Mouse (Mus musculus): ENCODE data around the gene Olfr1393.
A peak's percentile ranks its signal among the peaks of the same experiment; 100 is the strongest.
"Not testable (repeated sequence)": the region's sequence is repeated elsewhere in the genome, so short reads cannot be mapped to it uniquely, and the experiment has no call there.

Olfr1393 gene

GRCm38 (mm10) chr11:49250422-49251379 is 27.4 kb upstream of the Olfr1393 start:
- DNase-seq (ENCODE audit: low spot score in 2 of 2): peak; percentile 87 to 92

- no peak for DNase-seq (ENCODE audit: low spot score in 2 of 2)
These were observed 26.7 kb upstream of the Olfr1393 start for GRCm38 (mm10) chr11:49251380-49251761.

GRCm38 (mm10) chr11:49252048-49252447 is 26.1 kb upstream of the Olfr1393 start:
- no peak for DNase-seq (ENCODE audit: low spot score in 2 of 2)

GRCm38 (mm10) chr11:49253035-49253434 is 25.1 kb upstream of the Olfr1393 start:
- no peak for DNase-seq (ENCODE audit: low spot score in 2 of 2)

GRCm38 (mm10) chr11:49259296-49259695 is 18.8 kb upstream of the Olfr1393 start:
- DNase-seq (ENCODE audit: low spot score in 2 of 2): no peak

- DNase-seq (ENCODE audit: low spot score in 2 of 2): no peak
These were observed 18.3 kb upstream of the Olfr1393 start for GRCm38 (mm10) chr11:49259829-49260228.

GRCm38 (mm10) chr11:49260598-49261312 is 17.3 kb upstream of the Olfr1393 start:
- DNase-seq (ENCODE audit: low spot score in 2 of 2): no peak

- no peak for DNase-seq (ENCODE audit: low spot score in 2 of 2)
These were observed 16.7 kb upstream of the Olfr1393 start for GRCm38 (mm10) chr11:49261313-49261855.

GRCm38 (mm10) chr11:49262286-49262685 is 15.8 kb upstream of the Olfr1393 start:
- no peak for DNase-seq (ENCODE audit: low spot score in 2 of 2)

GRCm38 (mm10) chr11:49263149-49263548 is 15.0 kb upstream of the Olfr1393 start:
- no peak for DNase-seq (ENCODE audit: low spot score in 2 of 2)

- DNase-seq (ENCODE audit: low spot score in 2 of 2): no peak
These were observed 14.0 kb upstream of the Olfr1393 start for GRCm38 (mm10) chr11:49264081-49264480.

- DNase-seq (ENCODE audit: low spot score in 2 of 2): no peak
These were observed 13.5 kb upstream of the Olfr1393 start for GRCm38 (mm10) chr11:49264622-49265021.

- DNase-seq (ENCODE audit: low spot score in 2 of 2): no peak
These were observed 13.0 kb upstream of the Olfr1393 start for GRCm38 (mm10) chr11:49265101-49265500.

- DNase-seq (ENCODE audit: low spot score in 2 of 2): no peak
These were observed 11.4 kb upstream of the Olfr1393 start for GRCm38 (mm10) chr11:49266671-49267070.

GRCm38 (mm10) chr11:49267316-49267715 is 10.8 kb upstream of the Olfr1393 start:
- no peak for DNase-seq (ENCODE audit: low spot score in 2 of 2)

- no peak for DNase-seq (ENCODE audit: low spot score in 2 of 2)
These were observed 10.0 kb upstream of the Olfr1393 start for GRCm38 (mm10) chr11:49267970-49268579.

- DNase-seq (ENCODE audit: low spot score in 2 of 2): no peak
These were observed 8.3 kb upstream of the Olfr1393 start for GRCm38 (mm10) chr11:49269761-49270160.

- DNase-seq (ENCODE audit: low spot score in 2 of 2): no peak
These were observed 7.7 kb upstream of the Olfr1393 start for GRCm38 (mm10) chr11:49270368-49270767.

GRCm38 (mm10) chr11:49271334-49271733 is 6.8 kb upstream of the Olfr1393 start:
- no peak for DNase-seq (ENCODE audit: low spot score in 2 of 2)

GRCm38 (mm10) chr11:49273834-49274519 is 4.1 kb upstream of the Olfr1393 start:
- no peak for DNase-seq (ENCODE audit: low spot score in 2 of 2)

- not testable (repeated sequence) for DNase-seq (ENCODE audit: low spot score in 2 of 2)
These were observed 6.9 kb downstream of the Olfr1393 start, which contains the start of gene Olfr1392 for GRCm38 (mm10) chr11:49284982-49285381. Gene Olfr1392, plus strand, starts transcription at chr11:49285282.
